8 mouse cellular contexts compared by ENCODE assay signal in genomic region chr2:119971316-119971715, GRCm38 (mm10). TPM values are rescaled to one million over a fixed set of nuclear protein-coding genes. Genes with fewer than 3 reads are reported as not detected.
DNase-seq lines count a peak whose midpoint lies in the region; ATAC-seq and TF ChIP-seq lines count a peak whose summit lies in the region.

No protein-coding gene starts in this region.

- no peak for TF ChIP-seq CTCF in ES-Bruce4 (IDR thresholded peaks at IDR 0.05; ENCODE audit: low read depth, low read length)

- no peaks in the 10 kb centered on the region for H3K4me1 ChIP-seq in hindbrain, embryonic 11.5 days (replicated peaks; ENCODE audit: control insufficient read depth, insufficient read depth, low read length)
- H3K4me1 ChIP-seq in hindbrain, embryonic 10.5 days (replicated peaks), result peaks cover 14% of the 10 kb centered on the region
- no peaks in the 10 kb centered on the region for H3K4me1 ChIP-seq in ES-Bruce4 (ENCODE audit: control insufficient read depth, insufficient read depth, low read length)
- peaks cover 29% of the 10 kb centered on the region for H3K4me1 ChIP-seq in embryonic facial prominence, embryonic 13.5 days
- peaks cover 20% of the 10 kb centered on the region for H3K4me1 ChIP-seq in midbrain, embryonic 12.5 days

- H3K27me3 ChIP-seq in hindbrain, embryonic 11.5 days (ENCODE audit: control insufficient read depth, insufficient read depth, low read length), result no peaks in the 10 kb centered on the region
- H3K27me3 ChIP-seq in hindbrain, embryonic 10.5 days (ENCODE audit: insufficient read depth, poor library complexity, severe bottlenecking), result no peaks in the 10 kb centered on the region
- no peaks in the 10 kb centered on the region for H3K27me3 ChIP-seq in ES-Bruce4 (ENCODE audit: control insufficient read depth, insufficient read depth, low read length, poor library complexity, severe bottlenecking)
- no peaks in the 10 kb centered on the region for H3K27me3 ChIP-seq in embryonic facial prominence, embryonic 13.5 days
- no peaks in the 10 kb centered on the region for H3K27me3 ChIP-seq in midbrain, embryonic 12.5 days

- no peak for TF ChIP-seq POLR2A in ES-Bruce4 (IDR thresholded peaks at IDR 0.05; ENCODE audit: insufficient read depth, low read length)

- no peak overlapping the region for H3K4me3 ChIP-seq in hindbrain, embryonic 11.5 days (ENCODE audit: low read depth, low read length)
- H3K4me3 ChIP-seq in hindbrain, embryonic 10.5 days, result no peak overlapping the region
- no peak overlapping the region for H3K4me3 ChIP-seq in ES-Bruce4 (ENCODE audit: low read depth, low read length)
- H3K4me3 ChIP-seq in embryonic facial prominence, embryonic 13.5 days, result no peak overlapping the region
- H3K4me3 ChIP-seq in midbrain, embryonic 12.5 days, result no peak overlapping the region

- ATAC-seq in hindbrain, embryonic 11.5 days (ENCODE audit: low FRiP score), result no peak
- ATAC-seq in embryonic facial prominence, embryonic 13.5 days (ENCODE audit: insufficient number of reproducible peaks, insufficient read depth, low FRiP score, low TSS enrichment, low read depth), result no peak
- ATAC-seq in midbrain, embryonic 12.5 days (ENCODE audit: low FRiP score, low read depth), result no peak
- ATAC-seq in erythroid progenitor cell, adult 5-6 weeks (replicated peaks; ENCODE audit: low FRiP score, poor library complexity, severe bottlenecking), result no peak

- no peak for TF ChIP-seq EP300 in ES-Bruce4 (IDR thresholded peaks at IDR 0.05; ENCODE audit: insufficient read depth, low read depth, low read length)

- no peak overlapping the region for H3K9ac ChIP-seq in hindbrain, embryonic 11.5 days (ENCODE audit: low read depth, low read length)
- H3K9ac ChIP-seq in ES-Bruce4 (ENCODE audit: low read depth, poor library complexity, severe bottlenecking), result peak overlapping the region; percentile 42; the same call in 1 of the 2 replicates
- no peak overlapping the region for H3K9ac ChIP-seq in embryonic facial prominence, embryonic 13.5 days
- H3K9ac ChIP-seq in midbrain, embryonic 12.5 days (replicated peaks), result no peak overlapping the region

- no peaks in the 10 kb centered on the region for H3K9me3 ChIP-seq in hindbrain, embryonic 11.5 days (ENCODE audit: control insufficient read depth, low read length)
- H3K9me3 ChIP-seq in hindbrain, embryonic 10.5 days, result no peaks in the 10 kb centered on the region
- no peaks in the 10 kb centered on the region for H3K9me3 ChIP-seq in ES-Bruce4 (replicated peaks; ENCODE audit: control insufficient read depth, insufficient read depth, low read length, poor library complexity, severe bottlenecking)
- no peaks in the 10 kb centered on the region for H3K9me3 ChIP-seq in embryonic facial prominence, embryonic 13.5 days
- no peaks in the 10 kb centered on the region for H3K9me3 ChIP-seq in midbrain, embryonic 12.5 days

- H3K4me2 ChIP-seq in hindbrain, embryonic 11.5 days (replicated peaks; ENCODE audit: low read depth, low read length), result peak overlapping the region; percentile 3; the same call in 1 of the 2 replicates
- peak overlapping the region; percentile 80 for H3K4me2 ChIP-seq in embryonic facial prominence, embryonic 13.5 days
- H3K4me2 ChIP-seq in midbrain, embryonic 12.5 days (replicated peaks), result peak overlapping the region; percentile 69

- 87% methylated on average over 3 of the region's 3 CpGs for WGBS in hindbrain, embryonic 11.5 days
- 83% methylated on average over 3 of the region's 3 CpGs for WGBS in hindbrain, embryonic 10.5 days
- 78% methylated on average over 3 of the region's 3 CpGs for WGBS in embryonic facial prominence, embryonic 13.5 days
- 84% methylated on average over 3 of the region's 3 CpGs for WGBS in midbrain, embryonic 12.5 days

- no peak overlapping the region for H3K27ac ChIP-seq in hindbrain, embryonic 11.5 days (ENCODE audit: low read depth, low read length)
- no peak overlapping the region for H3K27ac ChIP-seq in hindbrain, embryonic 10.5 days
- H3K27ac ChIP-seq in ES-Bruce4 (ENCODE audit: insufficient read depth, low read length), result no peak overlapping the region; the same call in 1 of the 2 replicates
- peak overlapping the region; percentile 51; the same call in 1 of the 2 replicates for H3K27ac ChIP-seq in embryonic facial prominence, embryonic 13.5 days
- H3K27ac ChIP-seq in midbrain, embryonic 12.5 days (replicated peaks), result no peak overlapping the region

- DNase-seq in hindbrain, embryonic 11.5 days (ENCODE audit: low spot score), result no peak
- no peak for DNase-seq in hindbrain, embryonic 10.5 days (ENCODE audit: low spot score)
- no peak for DNase-seq in cerebellum, adult 18-20 months
- DNase-seq in spleen, postnatal 36 days (ENCODE audit: low spot score in 2 of 2), result no peak

- H3K36me3 ChIP-seq in hindbrain, embryonic 11.5 days (ENCODE audit: control insufficient read depth, insufficient read depth, low read length), result no peaks in the 10 kb centered on the region
- peaks cover 5% of the 10 kb centered on the region; the same call in 1 of the 2 replicates for H3K36me3 ChIP-seq in hindbrain, embryonic 10.5 days
- H3K36me3 ChIP-seq in ES-Bruce4 (ENCODE audit: control insufficient read depth, insufficient read depth, low read length, poor library complexity, severe bottlenecking), result no peaks in the 10 kb centered on the region; the same call in 1 of the 2 replicates
- H3K36me3 ChIP-seq in embryonic facial prominence, embryonic 13.5 days, result 0 out of 2 replicates have a peak, but pooled peaks cover 3% of the 10 kb centered on the region
- no peaks in the 10 kb centered on the region for H3K36me3 ChIP-seq in midbrain, embryonic 12.5 days

RNA-seq across cellular contexts. Expression of gene Mapkbp1, which starts 1.2 kb away (rescaled TPM):
- 3.2 and 4.4 TPM in 2 replicates for polyA plus RNA-seq in hindbrain, embryonic 11.5 days (2014; fragmentation: Nextera tagmentation; extraction: Ambion mirVana)
- 4.0 and 4.1 TPM in 2 replicates for polyA plus RNA-seq in hindbrain, embryonic 10.5 days (2016; fragmentation: Nextera tagmentation; extraction: Ambion mirVana)
- polyA plus RNA-seq in ES-Bruce4 (2011; ENCODE audit: insufficient read depth, insufficient read length, low read depth, missing spikeins), result 9.2 and 13.4 TPM in 2 replicates
- polyA plus RNA-seq in embryonic facial prominence, embryonic 13.5 days (2015; fragmentation: Nextera tagmentation; extraction: Ambion mirVana), result 5.5 and 5.7 TPM in 2 replicates
- polyA plus RNA-seq in midbrain, embryonic 12.5 days (2016; fragmentation: Nextera tagmentation; extraction: Ambion mirVana), result 4.7 and 5.8 TPM in 2 replicates
- total RNA-seq in erythroid progenitor cell, adult 5-6 weeks (2015; ENCODE audit: low replicate concordance), result under 0.01 and 0.42 TPM in 2 replicates
- 1.2 and 4.4 TPM in 2 replicates for total RNA-seq in erythroid progenitor cell, adult 5-6 weeks (2017; ENCODE audit: low replicate concordance)

RNA-seq across cellular contexts. Expression of gene Jmjd7, which starts 56.0 kb away (rescaled TPM):
- polyA plus RNA-seq in hindbrain, embryonic 11.5 days (2014; fragmentation: Nextera tagmentation; extraction: Ambion mirVana), result 22.2 and 25.4 TPM in 2 replicates
- 24.2 and 25.1 TPM in 2 replicates for polyA plus RNA-seq in hindbrain, embryonic 10.5 days (2016; fragmentation: Nextera tagmentation; extraction: Ambion mirVana)
- 16.2 and 18.2 TPM in 2 replicates for polyA plus RNA-seq in ES-Bruce4 (2011; ENCODE audit: insufficient read depth, insufficient read length, low read depth, missing spikeins)
- 20.4 and 24.3 TPM in 2 replicates for polyA plus RNA-seq in embryonic facial prominence, embryonic 13.5 days (2015; fragmentation: Nextera tagmentation; extraction: Ambion mirVana)
- 19.7 and 20.8 TPM in 2 replicates for polyA plus RNA-seq in midbrain, embryonic 12.5 days (2016; fragmentation: Nextera tagmentation; extraction: Ambion mirVana)
- 1.4 TPM in 1 of 2 replicates, not detected in the other for total RNA-seq in erythroid progenitor cell, adult 5-6 weeks (2015; ENCODE audit: low replicate concordance)
- 0.64 TPM in 1 of 2 replicates, not detected in the other for total RNA-seq in erythroid progenitor cell, adult 5-6 weeks (2017; ENCODE audit: low replicate concordance)

RNA-seq across cellular contexts. Expression of gene Gm28042, which starts 56.0 kb away (rescaled TPM):
- 3.1 and 5.3 TPM in 2 replicates for polyA plus RNA-seq in hindbrain, embryonic 11.5 days (2014; fragmentation: Nextera tagmentation; extraction: Ambion mirVana)
- 3.3 and 6.0 TPM in 2 replicates for polyA plus RNA-seq in hindbrain, embryonic 10.5 days (2016; fragmentation: Nextera tagmentation; extraction: Ambion mirVana)
- polyA plus RNA-seq in ES-Bruce4 (2011; ENCODE audit: insufficient read depth, insufficient read length, low read depth, missing spikeins), result 3.5 and 4.2 TPM in 2 replicates
- polyA plus RNA-seq in embryonic facial prominence, embryonic 13.5 days (2015; fragmentation: Nextera tagmentation; extraction: Ambion mirVana), result 5.2 and 5.4 TPM in 2 replicates
- 6.7 and 7.3 TPM in 2 replicates for polyA plus RNA-seq in midbrain, embryonic 12.5 days (2016; fragmentation: Nextera tagmentation; extraction: Ambion mirVana)
- not detected in 2 replicates for total RNA-seq in erythroid progenitor cell, adult 5-6 weeks (2015; ENCODE audit: low replicate concordance)
- total RNA-seq in erythroid progenitor cell, adult 5-6 weeks (2017; ENCODE audit: low replicate concordance), result not detected in 2 replicates

Comparison
In these comparisons a context has a peak if more than half of its experiments do, and no peak if none do; other contexts are left out.
1. H3K4me2 ChIP-seq: peak in every context shown above with its lines; median percentile 80 in embryonic facial prominence, embryonic 13.5 days; 69 in midbrain, embryonic 12.5 days; 3 in hindbrain, embryonic 11.5 days.